Mouse (Mus musculus): ENCODE results near the gene Foxred1. TPM values are rescaled to one million over a fixed set of nuclear protein-coding genes. Genes with fewer than 3 reads are reported as not detected.

Gene Foxred1
- polyA plus RNA-seq, 1 experiment = 16.6 TPM

- Histone ChIP-seq H3K27me3 (ENCODE audit: control insufficient read depth, insufficient read depth, low read length) (no peaks in the 10 kb centered on the region), H3K27ac (ENCODE audit: insufficient read depth, low read length) (no peak overlapping the region; the same call in 1 of the 2 replicates), H3K4me1 (ENCODE audit: control insufficient read depth, insufficient read depth, insufficient read length) (peaks cover 3% of the 10 kb centered on the region; the same call in 1 of the 2 replicates), H3K36me3 (ENCODE audit: control insufficient read depth, insufficient read depth, low read length) (no peaks in the 10 kb centered on the region), H3K4me3 (ENCODE audit: extremely low read depth, insufficient read depth, insufficient read length) (peak overlapping the region; percentile 94; the same call in 1 of the 2 replicates)
- WGBS = 40% methylated on average over 14 of the region's 14 CpGs
- no peak for TF ChIP-seq POLR2A (IDR thresholded peaks at IDR 0.05; ENCODE audit: low read depth, low read length)
- TF ChIP-seq CTCF (IDR thresholded peaks at IDR 0.05; ENCODE audit: extremely low read depth, insufficient read depth, insufficient read length, insufficient replicate concordance) = no peak
- no peak for DNase-seq (ENCODE audit: low read depth in 1 of 2, low spot score in 2 of 2)
Observed at GRCm38 (mm10) chr9:35176124-35176659, 34.7 kb downstream of the Foxred1 start.

GRCm38 (mm10) chr9:35175251-35176123 lies 35.4 kb downstream of the Foxred1 start, which contains the start of gene Dcps:
Gene Dcps, minus strand, starts transcription at chr9:35176061.
- WGBS = 1% methylated on average over 38 of the region's 38 CpGs
- Histone ChIP-seq H3K27ac (ENCODE audit: insufficient read depth, low read length) (peak within 1 kb of the TSS; percentile 84), H3K4me3 (ENCODE audit: extremely low read depth, insufficient read depth, insufficient read length) (peak within 1 kb of the TSS; percentile 94), H3K4me1 (ENCODE audit: control insufficient read depth, insufficient read depth, insufficient read length) (peaks cover 3% of the 10 kb centered on the region; the same call in 1 of the 2 replicates), H3K27me3 (ENCODE audit: control insufficient read depth, insufficient read depth, low read length) (no peaks in the 10 kb centered on the region), H3K36me3 (ENCODE audit: control insufficient read depth, insufficient read depth, low read length) (no peaks in the 10 kb centered on the region)
- DNase-seq (ENCODE audit: low read depth in 1 of 2, low spot score in 2 of 2) = peak; percentile 85 to 98
- peak; percentile 81 for TF ChIP-seq POLR2A (IDR thresholded peaks at IDR 0.05; ENCODE audit: low read depth, low read length)
- no peak for TF ChIP-seq CTCF (IDR thresholded peaks at IDR 0.05; ENCODE audit: extremely low read depth, insufficient read depth, insufficient read length, insufficient replicate concordance)

- Histone ChIP-seq H3K4me3 (ENCODE audit: extremely low read depth, insufficient read depth, insufficient read length) (no peak overlapping the region), H3K27ac (ENCODE audit: insufficient read depth, low read length) (no peak overlapping the region), H3K27me3 (ENCODE audit: control insufficient read depth, insufficient read depth, low read length) (no peaks in the 10 kb centered on the region), H3K36me3 (ENCODE audit: control insufficient read depth, insufficient read depth, low read length) (peaks cover 3% of the 10 kb centered on the region; the same call in 1 of the 2 replicates), H3K4me1 (ENCODE audit: control insufficient read depth, insufficient read depth, insufficient read length) (peaks cover 3% of the 10 kb centered on the region; the same call in 1 of the 2 replicates)
- TF ChIP-seq CTCF (IDR thresholded peaks at IDR 0.05; ENCODE audit: extremely low read depth, insufficient read depth, insufficient read length, insufficient replicate concordance) = no peak
- no peak for TF ChIP-seq POLR2A (IDR thresholded peaks at IDR 0.05; ENCODE audit: low read depth, low read length)
- 56% methylated on average over 1 of the region's 1 CpGs for WGBS
- no peak for DNase-seq (ENCODE audit: low read depth in 1 of 2, low spot score in 2 of 2)
Observed at GRCm38 (mm10) chr9:35173331-35173730, 37.5 kb downstream of the Foxred1 start.

GRCm38 (mm10) chr9:35170071-35170470 lies 40.8 kb downstream of the Foxred1 start:
- no peak overlapping the region for H3K4me3 ChIP-seq (ENCODE audit: extremely low read depth, insufficient read depth, insufficient read length)
- H3K4me1 ChIP-seq (ENCODE audit: control insufficient read depth, insufficient read depth, insufficient read length) = peaks cover 2% of the 10 kb centered on the region; the same call in 1 of the 2 replicates
- no peak for DNase-seq (ENCODE audit: low read depth in 1 of 2, low spot score in 2 of 2)
- H3K27ac ChIP-seq (ENCODE audit: insufficient read depth, low read length) = no peak overlapping the region
- WGBS = 83% methylated on average over 7 of the region's 7 CpGs
- peaks cover 3% of the 10 kb centered on the region; the same call in 1 of the 2 replicates for H3K36me3 ChIP-seq (ENCODE audit: control insufficient read depth, insufficient read depth, low read length)
- TF ChIP-seq CTCF (IDR thresholded peaks at IDR 0.05; ENCODE audit: extremely low read depth, insufficient read depth, insufficient read length, insufficient replicate concordance) (no peak), POLR2A (IDR thresholded peaks at IDR 0.05; ENCODE audit: low read depth, low read length) (no peak)
- no peaks in the 10 kb centered on the region for H3K27me3 ChIP-seq (ENCODE audit: control insufficient read depth, insufficient read depth, low read length)

GRCm38 (mm10) chr9:35166798-35167635 lies 43.8 kb downstream of the Foxred1 start:
- 87% methylated on average over 9 of the region's 9 CpGs for WGBS
- no peaks in the 10 kb centered on the region; the same call in 1 of the 2 replicates for H3K4me1 ChIP-seq (ENCODE audit: control insufficient read depth, insufficient read depth, insufficient read length)
- peaks cover 6% of the 10 kb centered on the region for H3K36me3 ChIP-seq (ENCODE audit: control insufficient read depth, insufficient read depth, low read length)
- no peak overlapping the region for H3K27ac ChIP-seq (ENCODE audit: insufficient read depth, low read length)
- H3K4me3 ChIP-seq (ENCODE audit: extremely low read depth, insufficient read depth, insufficient read length) = no peak overlapping the region
- H3K27me3 ChIP-seq (ENCODE audit: control insufficient read depth, insufficient read depth, low read length) = no peaks in the 10 kb centered on the region
- no peak for TF ChIP-seq POLR2A (IDR thresholded peaks at IDR 0.05; ENCODE audit: low read depth, low read length)
- no peak for TF ChIP-seq CTCF (IDR thresholded peaks at IDR 0.05; ENCODE audit: extremely low read depth, insufficient read depth, insufficient read length, insufficient replicate concordance)
- no peak for DNase-seq (ENCODE audit: low read depth in 1 of 2, low spot score in 2 of 2)

- WGBS = 53% methylated on average over 3 of the region's 3 CpGs
- H3K4me3 ChIP-seq (ENCODE audit: extremely low read depth, insufficient read depth, insufficient read length) = no peak overlapping the region
- DNase-seq (ENCODE audit: low read depth in 1 of 2, low spot score in 2 of 2) = no peak
- no peaks in the 10 kb centered on the region; the same call in 1 of the 2 replicates for H3K4me1 ChIP-seq (ENCODE audit: control insufficient read depth, insufficient read depth, insufficient read length)
- H3K36me3 ChIP-seq (ENCODE audit: control insufficient read depth, insufficient read depth, low read length) = peaks cover 6% of the 10 kb centered on the region
- H3K27ac ChIP-seq (ENCODE audit: insufficient read depth, low read length) = no peak overlapping the region
- H3K27me3 ChIP-seq (ENCODE audit: control insufficient read depth, insufficient read depth, low read length) = no peaks in the 10 kb centered on the region
- TF ChIP-seq CTCF (IDR thresholded peaks at IDR 0.05; ENCODE audit: extremely low read depth, insufficient read depth, insufficient read length, insufficient replicate concordance) (no peak), POLR2A (IDR thresholded peaks at IDR 0.05; ENCODE audit: low read depth, low read length) (no peak)
Observed at GRCm38 (mm10) chr9:35166144-35166797, 44.6 kb downstream of the Foxred1 start.

Data from spleen, adult 2 months (tissue).